Mouse (Mus musculus) liver, embryonic 11.5 days (tissue): ENCODE measurements around the gene Psd. TPM values are rescaled to one million over a fixed set of nuclear protein-coding genes. Genes with fewer than 3 reads are reported as not detected.

Source experiments
- ATAC-seq: fragments of 200-750 bp; cut with Nextera tagmentation; replicated peaks from 2 replicates; pipeline ENCODE4 v1.8.0; 2017; ENCODE audit warnings: moderate number of reproducible peaks, mild to moderate bottlenecking, moderate TSS enrichment, moderate library complexity; ENCODE audit not compliant: low FRiP score
- DNase-seq: peaks from one replicate; pipeline ENCODE4 v3.0.0-alpha.2; 2017; ENCODE audit warnings: low spot score
- H3K27ac ChIP-seq: fragments of 300-500 bp; sonication (generic); 2 replicates; pipeline ENCODE4 v1.5.1; 2014; ENCODE audit warnings: mild to moderate bottlenecking, low read depth, low read length, control low read depth
- H3K27me3 ChIP-seq: fragments of 300-500 bp; sonication (generic); replicated peaks from 2 replicates; pipeline ENCODE4 v1.6.1; 2014; ENCODE audit warnings: low read length, mixed read lengths; ENCODE audit not compliant: control insufficient read depth, insufficient read depth
- H3K36me3 ChIP-seq: fragments of 300-500 bp; sonication (generic); 2 replicates; pipeline ENCODE4 v1.6.1; 2014; ENCODE audit warnings: mild to moderate bottlenecking, low read length, moderate library complexity, mixed read lengths; ENCODE audit not compliant: control insufficient read depth, insufficient read depth
- H3K4me1 ChIP-seq: fragments of 300-500 bp; sonication (generic); replicated peaks from 2 replicates; pipeline ENCODE4 v1.6.1; 2014; ENCODE audit warnings: low read length, mixed read lengths; ENCODE audit not compliant: control insufficient read depth, insufficient read depth
- H3K4me2 ChIP-seq: fragments of 300-500 bp; sonication (generic); 2 replicates; pipeline ENCODE4 v1.6.1; 2014; ENCODE audit warnings: mild to moderate bottlenecking, control low read depth, moderate library complexity
- H3K4me3 ChIP-seq: fragments of 300-500 bp; sonication (generic); 2 replicates; pipeline ENCODE4 v1.5.1; 2014; ENCODE audit warnings: low read depth, low read length, control low read depth
- H3K9ac ChIP-seq: fragments of 300-500 bp; sonication (generic); 2 replicates; pipeline ENCODE4 v1.6.1; 2014; ENCODE audit warnings: low read depth, low read length, control low read depth
- H3K9me3 ChIP-seq: fragments of 300-500 bp; sonication (generic); 2 replicates; pipeline ENCODE4 v1.6.1; 2016; ENCODE audit warnings: low read length, inconsistent platforms, mixed read lengths; ENCODE audit not compliant: control insufficient read depth
- WGBS: fragments of 180-500 bp; shearing (Covaris S2); extraction: QIAGEN DNeasy Blood & Tissue Kit; methylation state at CpG from one replicate; pipeline ENCODE4 v1.1.7; 2014; 5-methylcytosine and 5-hydroxymethylcytosine counted together
- polyA plus RNA-seq: library from polyadenylated mRNA; unstranded; fragments of >200 nt; fragmentation: Nextera tagmentation; extraction: Ambion mirVana; gene quantifications from 2 replicates; pipeline ENCODE4 v1.2.1, GENCODE M21; 2014

Gene Psd
- polyA plus RNA-seq, 1 experiment from 2014 or later: 11.9 TPM

DNA sequence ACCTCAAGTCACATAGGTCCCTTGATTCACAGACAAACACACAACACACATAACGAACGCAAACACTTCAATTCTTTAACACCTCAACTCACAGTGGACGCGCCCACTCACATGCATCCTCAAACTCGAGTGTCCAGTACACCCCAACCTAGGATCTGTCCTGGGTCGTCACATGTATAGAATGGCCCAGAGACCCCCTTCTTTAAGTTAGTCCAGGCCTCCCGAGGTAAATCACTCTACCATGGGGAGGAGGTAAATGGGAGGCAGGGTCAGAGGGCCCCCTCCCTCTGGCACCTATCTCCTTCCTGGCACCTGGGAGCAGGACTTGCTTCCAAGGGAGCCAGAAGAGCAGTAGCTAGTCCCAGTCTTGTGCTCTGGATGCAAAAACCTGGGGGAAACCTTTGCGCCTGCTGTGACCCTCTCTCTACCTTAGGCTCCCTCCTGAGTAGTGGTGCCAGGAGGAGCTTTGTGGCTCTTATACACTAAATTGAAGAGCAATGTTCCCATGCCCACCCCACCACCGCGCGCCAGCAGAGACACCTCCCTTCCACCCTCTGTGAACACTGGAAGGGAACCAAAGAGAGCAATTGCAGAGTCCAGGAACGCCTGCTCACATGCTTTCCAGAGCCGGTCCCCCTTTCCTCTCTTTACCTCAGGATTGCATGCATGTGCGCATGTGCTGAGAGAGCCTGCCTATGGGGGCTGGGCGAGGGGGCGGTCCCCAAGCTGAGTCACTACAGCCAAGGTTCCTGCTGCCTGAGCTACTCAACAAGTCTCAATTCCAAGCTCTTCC is 8.2 kb downstream of the Psd start:
- Histone ChIP-seq H3K27ac (no peak overlapping the region), H3K4me1 (peaks cover 43% of the 10 kb centered on the region), H3K9ac (no peak overlapping the region), H3K4me2 (peak overlapping the region; percentile 79), H3K9me3 (no peaks in the 10 kb centered on the region), H3K27me3 (peaks cover 96% of the 10 kb centered on the region), H3K36me3 (no peaks in the 10 kb centered on the region), H3K4me3 (no peak overlapping the region)
- 14% methylated on average over 16 of the region's 16 CpGs for WGBS
- DNase-seq (no peak), ATAC-seq (no peak)

GRCm38 (mm10) chr19:46318031-46318471 is 8.9 kb downstream of the Psd start:
- no peaks in the 10 kb centered on the region for H3K9me3 ChIP-seq
- 5% methylated on average over 24 of the region's 42 CpGs for WGBS
- H3K4me3 ChIP-seq: peak overlapping the region; percentile 56
- ATAC-seq (no peak), DNase-seq (peak; percentile 32)
- peaks cover 94% of the 10 kb centered on the region for H3K27me3 ChIP-seq
- H3K9ac ChIP-seq: peak overlapping the region; percentile 49
- H3K36me3 ChIP-seq: no peaks in the 10 kb centered on the region
- H3K4me1 ChIP-seq: peaks cover 47% of the 10 kb centered on the region
- H3K27ac ChIP-seq: no peak overlapping the region
- peak overlapping the region; percentile 79 for H3K4me2 ChIP-seq

DNA sequence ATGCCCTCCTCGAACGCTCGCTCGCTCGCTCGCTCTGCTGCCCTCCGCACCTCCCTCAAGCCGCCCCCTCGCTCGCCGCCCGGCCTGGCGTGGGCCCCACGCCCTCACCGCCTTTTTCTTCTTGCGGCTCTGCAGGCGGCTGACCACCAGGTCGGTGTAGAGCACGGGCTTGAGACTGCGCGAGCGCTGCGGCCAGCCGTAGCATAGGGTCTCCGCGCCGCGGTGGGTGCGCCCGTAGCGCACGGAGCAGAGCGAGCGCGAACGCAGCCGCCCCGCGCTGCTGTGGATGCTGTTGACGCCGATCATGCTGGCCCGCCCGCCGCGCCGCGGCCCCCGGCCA is 9.4 kb downstream of the Psd start:
- H3K9ac ChIP-seq: peak overlapping the region; percentile 49
- H3K27me3 ChIP-seq: peaks cover 89% of the 10 kb centered on the region
- ATAC-seq: no peak
- peak overlapping the region; percentile 56 for H3K4me3 ChIP-seq
- H3K27ac ChIP-seq: no peak overlapping the region
- DNase-seq: peak; percentile 42
- peaks cover 47% of the 10 kb centered on the region for H3K4me1 ChIP-seq
- peak overlapping the region; percentile 79 for H3K4me2 ChIP-seq
- no peaks in the 10 kb centered on the region for H3K36me3 ChIP-seq
- 3% methylated on average over 45 of the region's 48 CpGs for WGBS
- H3K9me3 ChIP-seq: no peaks in the 10 kb centered on the region

DNA sequence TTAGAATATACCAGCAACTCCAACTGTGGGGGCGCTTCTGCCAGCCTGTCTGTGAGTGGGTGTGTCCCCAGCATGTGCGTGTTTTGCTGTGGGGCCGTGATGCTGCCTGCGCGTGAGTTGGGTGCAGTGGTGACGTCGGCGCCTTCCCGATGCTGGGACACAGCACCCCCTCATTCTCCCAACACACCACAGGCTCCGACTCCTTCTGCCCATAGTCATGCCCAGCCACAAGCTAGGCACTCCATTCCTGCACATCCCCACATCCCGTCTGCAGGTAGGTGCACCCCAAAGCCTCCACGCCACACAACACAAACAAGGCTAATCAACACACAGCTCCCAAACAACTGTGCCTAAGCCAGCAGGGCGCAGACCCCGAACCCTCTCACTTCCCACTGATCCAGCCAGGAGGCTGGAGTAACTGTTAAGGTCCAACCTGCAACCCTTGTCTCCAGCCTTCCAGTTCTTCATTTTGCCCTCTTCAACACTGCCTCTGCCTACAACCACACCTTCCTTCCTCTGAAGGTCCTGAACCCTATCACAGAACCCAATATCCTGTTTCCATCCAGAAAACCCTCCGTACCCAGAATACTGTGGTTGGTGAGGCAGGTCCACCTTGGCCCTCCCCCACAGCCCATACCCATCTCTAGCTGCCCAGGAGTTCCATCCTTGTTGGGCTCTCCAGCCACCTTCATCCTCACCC is 10.0 kb downstream of the Psd start:
- ATAC-seq (no peak), DNase-seq (peak; percentile 43)
- peaks cover 1% of the 10 kb centered on the region; the same call in 1 of the 2 replicates for H3K36me3 ChIP-seq
- H3K27me3 ChIP-seq: peaks cover 87% of the 10 kb centered on the region
- peak overlapping the region; percentile 49; the same call in 1 of the 2 replicates for H3K9ac ChIP-seq
- peak overlapping the region; percentile 80; the same call in 1 of the 2 replicates for H3K27ac ChIP-seq
- peak overlapping the region; percentile 79 for H3K4me2 ChIP-seq
- WGBS: 37% methylated on average over 15 of the region's 15 CpGs
- no peaks in the 10 kb centered on the region for H3K9me3 ChIP-seq
- H3K4me1 ChIP-seq: peaks cover 47% of the 10 kb centered on the region
- peak overlapping the region; percentile 56 for H3K4me3 ChIP-seq

GRCm38 (mm10) chr19:46315752-46316610 is 11.0 kb downstream of the Psd start:
- peaks cover 9% of the 10 kb centered on the region; the same call in 1 of the 2 replicates for H3K36me3 ChIP-seq
- peak; percentile 50 for DNase-seq
- WGBS: 43% methylated on average over 12 of the region's 12 CpGs
- H3K27ac ChIP-seq: peak overlapping the region; percentile 80
- peaks cover 47% of the 10 kb centered on the region for H3K4me1 ChIP-seq
- peaks cover 78% of the 10 kb centered on the region for H3K27me3 ChIP-seq
- ATAC-seq: no peak
- peak overlapping the region; percentile 56 for H3K4me3 ChIP-seq
- no peaks in the 10 kb centered on the region for H3K9me3 ChIP-seq
- H3K4me2 ChIP-seq: peak overlapping the region; percentile 79
- H3K9ac ChIP-seq: peak overlapping the region; percentile 37

- ATAC-seq: peak; percentile 89
- Histone ChIP-seq H3K27ac (peak overlapping the region; percentile 80), H3K9ac (peak overlapping the region; percentile 65), H3K4me2 (peak overlapping the region; percentile 79), H3K27me3 (peaks cover 70% of the 10 kb centered on the region), H3K4me1 (peaks cover 47% of the 10 kb centered on the region), H3K36me3 (peaks cover 10% of the 10 kb centered on the region; the same call in 1 of the 2 replicates), H3K4me3 (peak overlapping the region; percentile 35; the same call in 1 of the 2 replicates), H3K9me3 (no peaks in the 10 kb centered on the region)
- DNase-seq: peak; percentile 67
- WGBS: 14% methylated on average over 14 of the region's 14 CpGs
These were observed 11.8 kb downstream of the Psd start for GRCm38 (mm10) chr19:46314872-46315742.

- Histone ChIP-seq H3K4me2 (peak overlapping the region; percentile 79), H3K27ac (peak overlapping the region; percentile 80), H3K4me1 (peaks cover 50% of the 10 kb centered on the region), H3K27me3 (peaks cover 63% of the 10 kb centered on the region), H3K4me3 (peak overlapping the region; percentile 35), H3K36me3 (peaks cover 13% of the 10 kb centered on the region), H3K9me3 (no peaks in the 10 kb centered on the region), H3K9ac (peak overlapping the region; percentile 65)
- peak; percentile 55 for ATAC-seq
- DNase-seq: peak; percentile 51
- 12% methylated on average over 18 of the region's 18 CpGs for WGBS
These were observed 12.8 kb downstream of the Psd start for GRCm38 (mm10) chr19:46314151-46314601.
